Mouse (Mus musculus) small intestine, adult 2 months (tissue): ENCODE data around the gene Dock2.

Experiments used
- CTCF ChIP-seq: fragments of 200-500 bp; IDR thresholded peaks from 2 replicates; pipeline ENCODE4 v1.5.1; 2012; ENCODE audit warnings: low read depth, mild to moderate bottlenecking, control low read depth, inconsistent platforms, low read length, moderate library complexity, mixed read lengths; ENCODE audit not compliant: insufficient replicate concordance, insufficient read length; ENCODE audit errors: extremely low read depth
- POLR2A ChIP-seq: fragments of 200-500 bp; IDR thresholded peaks from 2 replicates; pipeline ENCODE4 v1.6.1; 2012; ENCODE audit warnings: low read depth, mild to moderate bottlenecking, control low read depth, inconsistent platforms, low read length, moderate library complexity

DNA sequence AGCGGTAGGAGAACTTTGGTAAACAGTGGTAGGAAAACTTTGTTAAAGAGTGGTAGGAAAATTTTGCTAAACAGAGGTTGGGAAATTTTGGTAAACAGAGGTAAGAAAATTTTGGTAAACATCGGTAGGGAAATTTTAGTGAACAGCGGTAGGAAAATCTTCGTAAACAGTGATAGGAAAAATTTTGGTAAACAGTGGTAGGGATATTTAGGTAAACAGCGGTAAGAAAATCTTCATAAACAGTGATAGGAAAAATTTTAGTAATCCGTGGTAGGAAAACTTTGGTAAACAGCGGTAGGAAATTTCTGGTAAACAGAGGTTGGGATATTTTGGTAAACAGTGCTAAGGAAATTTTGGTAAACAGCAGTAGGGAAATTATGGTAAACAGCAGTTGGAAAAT lies 239.1 kb downstream of the Dock2 start:
- TF ChIP-seq POLR2A (no peak), CTCF (no peak)
